Mouse (Mus musculus) limb, embryonic 13.5 days (tissue): ENCODE data around the gene Atp8a2. TPM values are rescaled to one million over a fixed set of nuclear protein-coding genes. Genes with fewer than 3 reads are reported as not detected.
"Not testable (repeated sequence)": the region's sequence is repeated elsewhere in the genome, so short reads cannot be mapped to it uniquely, and the experiment has no call there.

Experiments used
- ATAC-seq: fragments of 200-750 bp; cut with Nextera tagmentation; 2 replicates; pipeline ENCODE4 v1.8.0; 2017; ENCODE audit warnings: low read depth, moderate number of reproducible peaks, moderate TSS enrichment; ENCODE audit not compliant: low FRiP score
- H3K27ac ChIP-seq: fragments of 300-500 bp; sonication (generic); 2 replicates; pipeline ENCODE4 v1.5.1; 2015; ENCODE audit warnings: inconsistent platforms, mild to moderate bottlenecking, moderate library complexity
- H3K27me3 ChIP-seq: fragments of 300-500 bp; sonication (generic); 2 replicates; pipeline ENCODE4 v1.6.1; 2015; ENCODE audit warnings: mild to moderate bottlenecking, inconsistent platforms
- H3K36me3 ChIP-seq: fragments of 300-500 bp; sonication (generic); 2 replicates; pipeline ENCODE4 v1.6.1; 2015; ENCODE audit warnings: inconsistent platforms, mild to moderate bottlenecking, moderate library complexity
- H3K4me1 ChIP-seq: fragments of 300-500 bp; sonication (generic); 2 replicates; pipeline ENCODE4 v1.6.1; 2015; ENCODE audit warnings: inconsistent platforms
- H3K4me2 ChIP-seq: fragments of 300-500 bp; sonication (generic); replicated peaks from 2 replicates; pipeline ENCODE4 v1.6.1; 2015; ENCODE audit warnings: inconsistent platforms, mild to moderate bottlenecking, moderate library complexity
- H3K4me3 ChIP-seq: fragments of 300-500 bp; sonication (generic); 2 replicates; pipeline ENCODE4 v1.5.1; 2015; ENCODE audit warnings: moderate library complexity, mild to moderate bottlenecking, inconsistent platforms
- H3K9ac ChIP-seq: fragments of 300-500 bp; sonication (generic); 2 replicates; pipeline ENCODE4 v1.6.1; 2015; ENCODE audit warnings: mild to moderate bottlenecking, inconsistent platforms
- H3K9me3 ChIP-seq: fragments of 300-500 bp; sonication (generic); 2 replicates; pipeline ENCODE4 v1.6.1; 2016; ENCODE audit warnings: inconsistent platforms
- WGBS: fragments of 180-500 bp; shearing (Covaris S2); methylation state at CpG from one replicate; pipeline ENCODE4 v1.1.7; 2015; 5-methylcytosine and 5-hydroxymethylcytosine counted together
- polyA plus RNA-seq: library from polyadenylated mRNA; unstranded; fragments of >200 nt; fragmentation: Nextera tagmentation; extraction: Ambion mirVana; gene quantifications from 2 replicates; pipeline ENCODE4 v1.2.1, GENCODE M21; 2015

The Atp8a2 gene
- polyA plus RNA-seq, 1 experiment from 2014 or later = 3.2 TPM

GRCm38 (mm10) chr14:59737734-59738294 lies 459.2 kb downstream of the Atp8a2 start:
- Histone ChIP-seq H3K4me2 (no peak overlapping the region), H3K27me3 (no peaks in the 10 kb centered on the region), H3K9me3 (no peaks in the 10 kb centered on the region), H3K4me3 (no peak overlapping the region), H3K27ac (no peak overlapping the region), H3K36me3 (no peaks in the 10 kb centered on the region), H3K4me1 (peaks cover 28% of the 10 kb centered on the region), H3K9ac (no peak overlapping the region)
- WGBS = 71% methylated on average over 8 of the region's 8 CpGs
- no peak for ATAC-seq

- WGBS = 42% methylated on average over 9 of the region's 9 CpGs
- Histone ChIP-seq H3K4me2 (no peak overlapping the region), H3K27ac (no peak overlapping the region), H3K36me3 (no peaks in the 10 kb centered on the region), H3K27me3 (no peaks in the 10 kb centered on the region), H3K4me3 (no peak overlapping the region), H3K9ac (no peak overlapping the region), H3K9me3 (no peaks in the 10 kb centered on the region), H3K4me1 (peaks cover 28% of the 10 kb centered on the region)
- no peak for ATAC-seq
These were observed 459.9 kb downstream of the Atp8a2 start for GRCm38 (mm10) chr14:59736861-59737700.

GRCm38 (mm10) chr14:59730043-59730390 lies 467.0 kb downstream of the Atp8a2 start:
- H3K4me2 ChIP-seq = no peak overlapping the region
- WGBS = 49% methylated on average over 3 of the region's 3 CpGs
- ATAC-seq = no peak

GRCm38 (mm10) chr14:59729298-59730042 lies 467.5 kb downstream of the Atp8a2 start:
- Histone ChIP-seq H3K9ac (no peak overlapping the region), H3K9me3 (no peaks in the 10 kb centered on the region), H3K4me1 (0 out of 2 replicates have a peak, but pooled peaks cover 4% of the 10 kb centered on the region), H3K4me2 (no peak overlapping the region), H3K4me3 (no peak overlapping the region), H3K36me3 (no peaks in the 10 kb centered on the region), H3K27ac (no peak overlapping the region), H3K27me3 (no peaks in the 10 kb centered on the region)
- WGBS = 61% methylated on average over 3 of the region's 3 CpGs
- ATAC-seq = no peak

More at GRCm38 (mm10) chr14:59730043-59730390, 467.0 kb downstream of the Atp8a2 start:
- H3K9ac ChIP-seq = no peak overlapping the region
- H3K36me3 ChIP-seq = no peaks in the 10 kb centered on the region
- H3K4me3 ChIP-seq = no peak overlapping the region
- no peaks in the 10 kb centered on the region for H3K27me3 ChIP-seq
- no peaks in the 10 kb centered on the region for H3K9me3 ChIP-seq
- H3K27ac ChIP-seq = no peak overlapping the region
- 0 out of 2 replicates have a peak, but pooled peaks cover 4% of the 10 kb centered on the region for H3K4me1 ChIP-seq

- Histone ChIP-seq H3K4me3 (no peak overlapping the region), H3K27ac (no peak overlapping the region), H3K4me1 (peaks cover 5% of the 10 kb centered on the region; the same call in 1 of the 2 replicates), H3K4me2 (no peak overlapping the region), H3K9ac (no peak overlapping the region), H3K27me3 (no peaks in the 10 kb centered on the region), H3K36me3 (no peaks in the 10 kb centered on the region), H3K9me3 (no peaks in the 10 kb centered on the region)
- ATAC-seq = no peak
- 86% methylated on average over 4 of the region's 4 CpGs for WGBS
These were observed 470.0 kb downstream of the Atp8a2 start for GRCm38 (mm10) chr14:59727016-59727415.

- Histone ChIP-seq H3K4me2 (no peak overlapping the region), H3K36me3 (no peaks in the 10 kb centered on the region), H3K27me3 (no peaks in the 10 kb centered on the region), H3K4me1 (peaks cover 9% of the 10 kb centered on the region; the same call in 1 of the 2 replicates), H3K9me3 (no peaks in the 10 kb centered on the region), H3K27ac (no peak overlapping the region), H3K9ac (no peak overlapping the region), H3K4me3 (no peak overlapping the region)
- 80% methylated on average over 2 of the region's 2 CpGs for WGBS
- ATAC-seq = no peak
These were observed 473.8 kb downstream of the Atp8a2 start for GRCm38 (mm10) chr14:59723163-59723562.

- ATAC-seq = peak; percentile 64; the same call in 1 of the 2 replicates
- WGBS = 59% methylated on average over 4 of the region's 4 CpGs
These were observed 475.0 kb downstream of the Atp8a2 start for GRCm38 (mm10) chr14:59721957-59722356.

GRCm38 (mm10) chr14:59721356-59721755 lies 475.6 kb downstream of the Atp8a2 start:
- no peak overlapping the region for H3K4me3 ChIP-seq
- H3K4me1 ChIP-seq = peaks cover 9% of the 10 kb centered on the region; the same call in 1 of the 2 replicates
- H3K36me3 ChIP-seq = no peaks in the 10 kb centered on the region
- no peak overlapping the region for H3K27ac ChIP-seq
- H3K9me3 ChIP-seq = no peaks in the 10 kb centered on the region
- no peak for ATAC-seq
- WGBS = 74% methylated on average over 3 of the region's 3 CpGs
- no peaks in the 10 kb centered on the region for H3K27me3 ChIP-seq
- no peak overlapping the region for H3K4me2 ChIP-seq
- H3K9ac ChIP-seq = no peak overlapping the region

More at GRCm38 (mm10) chr14:59721957-59722356, 475.0 kb downstream of the Atp8a2 start:
- H3K27me3 ChIP-seq = no peaks in the 10 kb centered on the region
- no peaks in the 10 kb centered on the region for H3K9me3 ChIP-seq
- H3K4me2 ChIP-seq = no peak overlapping the region
- no peak overlapping the region for H3K4me3 ChIP-seq
- no peak overlapping the region for H3K27ac ChIP-seq
- H3K9ac ChIP-seq = no peak overlapping the region
- H3K4me1 ChIP-seq = peaks cover 9% of the 10 kb centered on the region; the same call in 1 of the 2 replicates
- no peaks in the 10 kb centered on the region for H3K36me3 ChIP-seq

- Histone ChIP-seq H3K27me3 (no peaks in the 10 kb centered on the region), H3K4me2 (no peak overlapping the region), H3K4me1 (peaks cover 19% of the 10 kb centered on the region), H3K4me3 (no peak overlapping the region), H3K36me3 (no peaks in the 10 kb centered on the region), H3K27ac (no peak overlapping the region), H3K9ac (no peak overlapping the region), H3K9me3 (no peaks in the 10 kb centered on the region)
- ATAC-seq = no peak
- 52% methylated on average over 4 of the region's 4 CpGs for WGBS
These were observed 476.6 kb downstream of the Atp8a2 start for GRCm38 (mm10) chr14:59720386-59720785.

GRCm38 (mm10) chr14:59716443-59717085 lies 480.4 kb downstream of the Atp8a2 start:
- not testable (repeated sequence) for H3K4me2 ChIP-seq, H3K4me3 ChIP-seq, H3K9me3 ChIP-seq, H3K27me3 ChIP-seq, H3K9ac ChIP-seq, H3K27ac ChIP-seq, H3K36me3 ChIP-seq, ATAC-seq
- 80% methylated on average over 3 of the region's 3 CpGs for WGBS
- H3K4me1 ChIP-seq = peaks cover 23% of the 10 kb centered on the region

- Histone ChIP-seq H3K9me3 (no peaks in the 10 kb centered on the region), H3K4me3 (no peak overlapping the region), H3K9ac (no peak overlapping the region), H3K4me1 (peaks cover 24% of the 10 kb centered on the region), H3K27ac (0 out of 2 replicates have a peak overlapping the region, but pooled peaks have one; percentile 6), H3K36me3 (no peaks in the 10 kb centered on the region), H3K4me2 (no peak overlapping the region), H3K27me3 (no peaks in the 10 kb centered on the region)
- WGBS = 36% methylated on average over 13 of the region's 13 CpGs
- ATAC-seq = no peak
These were observed 481.1 kb downstream of the Atp8a2 start for GRCm38 (mm10) chr14:59715695-59716442.
